Mouse (Mus musculus) lung, adult 2 months (tissue): ENCODE results near the gene Car9.
A peak's percentile ranks its signal among the peaks of the same experiment; 100 is the strongest.

Source experiments
- CTCF ChIP-seq: fragments of 200-500 bp; IDR thresholded peaks from 2 replicates; pipeline ENCODE4 v1.5.1; 2011; ENCODE audit warnings: mild to moderate bottlenecking, low read length, control low read depth; ENCODE audit not compliant: insufficient read depth
- POLR2A ChIP-seq: fragments of 200-500 bp; IDR thresholded peaks from 2 replicates; pipeline ENCODE4 v1.6.1; 2011; ENCODE audit warnings: low read depth, mild to moderate bottlenecking, control low read depth, low read length, borderline replicate concordance; ENCODE audit errors: extremely low read depth

DNA sequence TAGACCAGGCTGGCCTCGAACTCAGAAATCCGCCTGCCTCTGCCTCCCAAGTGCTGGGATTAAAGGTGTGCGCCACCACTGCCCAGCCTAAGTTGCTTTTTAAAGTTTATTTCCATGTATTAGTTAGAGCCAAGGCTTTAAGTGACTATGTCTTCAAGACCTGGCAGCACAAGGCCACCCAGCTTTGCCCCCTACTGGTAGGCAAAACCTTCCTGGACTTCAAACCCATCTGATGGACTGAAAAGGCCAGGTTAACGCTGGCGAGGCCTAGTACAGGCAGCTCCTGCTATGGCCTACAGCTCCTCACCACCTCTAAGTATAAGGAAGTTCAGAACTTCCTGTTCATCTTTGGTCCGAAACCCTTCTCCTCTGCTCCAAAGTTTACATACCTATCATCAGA, 30.2 kb upstream of the Car9 start:
- TF ChIP-seq CTCF (peak; percentile 38; the same call in 1 of the 2 replicates), POLR2A (no peak)
